Mouse (Mus musculus): ENCODE data around the gene Cdk6.

DNA sequence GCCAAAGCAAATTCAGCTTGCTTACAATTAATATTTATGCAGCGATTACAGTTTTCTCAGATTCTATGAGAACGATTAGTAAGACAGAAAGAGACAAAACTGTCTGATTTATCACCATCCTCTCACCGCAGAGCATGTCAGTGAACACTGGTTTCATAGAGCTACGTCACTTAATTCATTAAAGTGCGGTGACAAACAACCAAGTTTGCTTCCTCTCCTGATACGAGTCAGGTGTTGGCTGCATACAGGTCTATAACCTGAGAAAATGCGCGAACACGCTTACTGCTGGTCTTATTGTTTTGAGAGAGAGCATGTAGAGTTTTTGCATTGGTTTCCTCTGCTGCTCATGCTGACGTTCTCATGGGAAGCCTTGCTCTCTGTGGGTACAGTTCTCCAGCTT is 31.9 kb downstream of the Cdk6 start:
- TF ChIP-seq POLR2A (IDR thresholded peaks at IDR 0.05; ENCODE audit: extremely low read depth, insufficient read depth, low read length) (no peak), CTCF (IDR thresholded peaks at IDR 0.05; ENCODE audit: extremely low read depth, insufficient read depth, low read length) (no peak)

Data from cortical plate, adult 2 months (tissue).